Mouse (Mus musculus) megakaryocyte-erythroid progenitor cell, adult 5-6 weeks (primary cell): ENCODE measurements around the gene Ssc5d. TPM values are rescaled to one million over a fixed set of nuclear protein-coding genes. Genes with fewer than 3 reads are reported as not detected.

Source experiments
- total RNA-seq, 2 experiments: library from RNA; stranded (forward) in 1 of 2; stranded (reverse) in 1 of 2; fragments of 200-1000, 215-1000 nt in 1 of 2; fragments of >200 nt in 1 of 2; fragmentation: Nextera tagmentation in 1 of 2; gene quantifications; 2 replicates each; pipeline ENCODE4 v1.2.3; 2014 to 2017

Gene Ssc5d
- total RNA-seq, 2 experiments from 2014 or later, result not detected

Other genes with a start within 250 kb of the Ssc5d start
Only the 30 nearest of the 33 such genes appear.
- gene Tmem150b, start 200.5 kb upstream of the Ssc5d start, total RNA-seq (2014; fragmentation: Nextera tagmentation), result not detected in 2 replicates
- gene Tmem150b, start 200.5 kb upstream of the Ssc5d start, total RNA-seq (2017), result 0.33 and 1.1 TPM in 2 replicates
- gene Kmt5c, start 185.7 kb upstream of the Ssc5d start, total RNA-seq (2014; fragmentation: Nextera tagmentation), result 75.8 and 96.3 TPM in 2 replicates
- 25.6 and 52.4 TPM in 2 replicates for gene Kmt5c, start 185.7 kb upstream of the Ssc5d start, total RNA-seq (2017)
- gene Cox6b2, start 172.7 kb upstream of the Ssc5d start, total RNA-seq (2014; fragmentation: Nextera tagmentation), result 279 and 377 TPM in 2 replicates
- 151 and 283 TPM in 2 replicates for gene Cox6b2, start 172.7 kb upstream of the Ssc5d start, total RNA-seq (2017)
- not detected in 2 replicates for gene Fam71e2, start 154.5 kb upstream of the Ssc5d start, total RNA-seq (2014; fragmentation: Nextera tagmentation)
- gene Fam71e2, start 154.5 kb upstream of the Ssc5d start, total RNA-seq (2017), result not detected in 2 replicates
- not detected in 2 replicates for gene Il11, start 142.9 kb upstream of the Ssc5d start, total RNA-seq (2014; fragmentation: Nextera tagmentation)
- gene Il11, start 142.9 kb upstream of the Ssc5d start, total RNA-seq (2017), result 0.15 TPM in 1 of 2 replicates, not detected in the other
- gene Tmem190, start 142.8 kb upstream of the Ssc5d start, total RNA-seq (2014; fragmentation: Nextera tagmentation), result not detected in 2 replicates
- gene Tmem190, start 142.8 kb upstream of the Ssc5d start, total RNA-seq (2017), result not detected in 2 replicates
- gene Tmem238, start 136.1 kb upstream of the Ssc5d start, total RNA-seq (2014; fragmentation: Nextera tagmentation), result 15.1 and 17.8 TPM in 2 replicates
- 21.3 and 26.1 TPM in 2 replicates for gene Tmem238, start 136.1 kb upstream of the Ssc5d start, total RNA-seq (2017)
- gene Rpl28, start 132.9 kb upstream of the Ssc5d start, total RNA-seq (2014; fragmentation: Nextera tagmentation), result 3,204 and 3,219 TPM in 2 replicates
- 676 and 1,069 TPM in 2 replicates for gene Rpl28, start 132.9 kb upstream of the Ssc5d start, total RNA-seq (2017)
- gene Ube2s, start 113.2 kb upstream of the Ssc5d start, total RNA-seq (2014; fragmentation: Nextera tagmentation), result 291 and 381 TPM in 2 replicates
- 146 and 204 TPM in 2 replicates for gene Ube2s, start 113.2 kb upstream of the Ssc5d start, total RNA-seq (2017)
- 0.31 TPM in 1 of 2 replicates, not detected in the other for gene Shisa7, start 81.1 kb upstream of the Ssc5d start, total RNA-seq (2014; fragmentation: Nextera tagmentation)
- gene Shisa7, start 81.1 kb upstream of the Ssc5d start, total RNA-seq (2017), result not detected in 2 replicates
- gene Isoc2b, start 55.5 kb upstream of the Ssc5d start, total RNA-seq (2014; fragmentation: Nextera tagmentation), result 1.8 and 12.5 TPM in 2 replicates
- gene Isoc2b, start 55.5 kb upstream of the Ssc5d start, total RNA-seq (2017), result 13.3 and 86.2 TPM in 2 replicates
- gene Isoc2a, start 48.6 kb upstream of the Ssc5d start, total RNA-seq (2014; fragmentation: Nextera tagmentation), result 7.9 and 9.6 TPM in 2 replicates
- gene Isoc2a, start 48.6 kb upstream of the Ssc5d start, total RNA-seq (2017), result 7.4 and 13.2 TPM in 2 replicates
- not detected in 2 replicates for gene Gm36210, start 19.3 kb upstream of the Ssc5d start, total RNA-seq (2014; fragmentation: Nextera tagmentation)
- not detected in 2 replicates for gene Gm36210, start 19.3 kb upstream of the Ssc5d start, total RNA-seq (2017)
- 8.2 and 11.6 TPM in 2 replicates for gene Zfp628, start 10.6 kb upstream of the Ssc5d start, total RNA-seq (2014; fragmentation: Nextera tagmentation)
- gene Zfp628, start 10.6 kb upstream of the Ssc5d start, total RNA-seq (2017), result 1.1 and 1.2 TPM in 2 replicates
- 6.6 TPM in 1 of 2 replicates, not detected in the other for gene Nat14, start 3.8 kb upstream of the Ssc5d start, total RNA-seq (2014; fragmentation: Nextera tagmentation)
- 0.23 and 1.9 TPM in 2 replicates for gene Nat14, start 3.8 kb upstream of the Ssc5d start, total RNA-seq (2017)
- 0.69 TPM in 1 of 2 replicates, not detected in the other for gene Sbk2, start 38.6 kb downstream of the Ssc5d start, total RNA-seq (2014; fragmentation: Nextera tagmentation)
- gene Sbk2, start 38.6 kb downstream of the Ssc5d start, total RNA-seq (2017), result not detected in 2 replicates
- gene Sbk3, start 45.4 kb downstream of the Ssc5d start, total RNA-seq (2014; fragmentation: Nextera tagmentation), result not detected in 2 replicates
- not detected in 2 replicates for gene Sbk3, start 45.4 kb downstream of the Ssc5d start, total RNA-seq (2017)
- 12.0 and 32.5 TPM in 2 replicates for gene Zfp579, start 70.4 kb downstream of the Ssc5d start, total RNA-seq (2014; fragmentation: Nextera tagmentation)
- 0.76 and 2.2 TPM in 2 replicates for gene Zfp579, start 70.4 kb downstream of the Ssc5d start, total RNA-seq (2017)
- 16.6 and 19.9 TPM in 2 replicates for gene Zfp524, start 88.6 kb downstream of the Ssc5d start, total RNA-seq (2014; fragmentation: Nextera tagmentation)
- gene Zfp524, start 88.6 kb downstream of the Ssc5d start, total RNA-seq (2017), result 3.0 and 9.3 TPM in 2 replicates
- 34.8 and 35.7 TPM in 2 replicates for gene Fiz1, start 88.9 kb downstream of the Ssc5d start, total RNA-seq (2014; fragmentation: Nextera tagmentation)
- 19.8 and 32.7 TPM in 2 replicates for gene Fiz1, start 88.9 kb downstream of the Ssc5d start, total RNA-seq (2017)
- 2.6 TPM in 1 of 2 replicates, not detected in the other for gene Gm44973, start 89.7 kb downstream of the Ssc5d start, total RNA-seq (2014; fragmentation: Nextera tagmentation)
- not detected in 2 replicates for gene Gm44973, start 89.7 kb downstream of the Ssc5d start, total RNA-seq (2017)
- 22.7 and 24.4 TPM in 2 replicates for gene Zfp865, start 94.6 kb downstream of the Ssc5d start, total RNA-seq (2014; fragmentation: Nextera tagmentation)
- gene Zfp865, start 94.6 kb downstream of the Ssc5d start, total RNA-seq (2017), result 7.8 and 9.8 TPM in 2 replicates
- gene Ccdc106, start 94.8 kb downstream of the Ssc5d start, total RNA-seq (2014; fragmentation: Nextera tagmentation), result not detected in 2 replicates
- 0.42 and 0.56 TPM in 2 replicates for gene Ccdc106, start 94.8 kb downstream of the Ssc5d start, total RNA-seq (2017)
- gene 4632433K11Rik, start 108.3 kb downstream of the Ssc5d start, total RNA-seq (2014; fragmentation: Nextera tagmentation), result 1.3 and 2.0 TPM in 2 replicates
- gene 4632433K11Rik, start 108.3 kb downstream of the Ssc5d start, total RNA-seq (2017), result 0.23 TPM in 1 of 2 replicates, not detected in the other
- 1.0 and 1.9 TPM in 2 replicates for gene Zfp784, start 112.7 kb downstream of the Ssc5d start, total RNA-seq (2014; fragmentation: Nextera tagmentation)
- gene Zfp784, start 112.7 kb downstream of the Ssc5d start, total RNA-seq (2017), result 0.09 and 2.9 TPM in 2 replicates
- 1.3 and 2.1 TPM in 2 replicates for gene Zfp580, start 125.8 kb downstream of the Ssc5d start, total RNA-seq (2014; fragmentation: Nextera tagmentation)
- gene Zfp580, start 125.8 kb downstream of the Ssc5d start, total RNA-seq (2017), result not detected in 2 replicates
- 259 and 276 TPM in 2 replicates for gene U2af2, start 136.4 kb downstream of the Ssc5d start, total RNA-seq (2014; fragmentation: Nextera tagmentation)
- 284 and 302 TPM in 2 replicates for gene U2af2, start 136.4 kb downstream of the Ssc5d start, total RNA-seq (2017)
- 134 and 193 TPM in 2 replicates for gene Epn1, start 154.4 kb downstream of the Ssc5d start, total RNA-seq (2014; fragmentation: Nextera tagmentation)
- gene Epn1, start 154.4 kb downstream of the Ssc5d start, total RNA-seq (2017), result 51.1 and 62.6 TPM in 2 replicates
- gene Rfpl4, start 191.2 kb downstream of the Ssc5d start, total RNA-seq (2014; fragmentation: Nextera tagmentation), result not detected in 2 replicates
- gene Rfpl4, start 191.2 kb downstream of the Ssc5d start, total RNA-seq (2017), result not detected in 2 replicates
- not detected in 2 replicates for gene Rasl2-9, start 200.2 kb downstream of the Ssc5d start, total RNA-seq (2014; fragmentation: Nextera tagmentation)
- not detected in 2 replicates for gene Rasl2-9, start 200.2 kb downstream of the Ssc5d start, total RNA-seq (2017)